Mouse (Mus musculus) embryonic fibroblast, embryonic 13.5 days (primary cell): Measurements from ENCODE around the gene Ehmt1. TPM values are rescaled to one million over a fixed set of nuclear protein-coding genes. Genes with fewer than 3 reads are reported as not detected.
"Not testable (repeated sequence)": the region's sequence is repeated elsewhere in the genome, so short reads cannot be mapped to it uniquely, and the experiment has no call there.

ENCODE experiments used
- H3K27ac ChIP-seq: 2 replicates; pipeline ENCODE4 v1.5.1; 2012; ENCODE audit warnings: low read length, control low read depth, inconsistent platforms; ENCODE audit not compliant: insufficient read depth
- H3K4me1 ChIP-seq: 2 replicates; pipeline ENCODE4 v1.6.1; 2011; ENCODE audit warnings: low read length; ENCODE audit not compliant: control insufficient read depth, insufficient read depth
- H3K4me3 ChIP-seq: 2 replicates; pipeline ENCODE4 v1.5.1; 2011; ENCODE audit warnings: mild to moderate bottlenecking, control low read depth, low read length; ENCODE audit not compliant: insufficient read depth
- CTCF ChIP-seq: IDR thresholded peaks from 2 replicates; pipeline ENCODE4 v1.5.1; 2011; ENCODE audit warnings: mild to moderate bottlenecking, control low read depth, low read length, moderate library complexity, borderline replicate concordance; ENCODE audit not compliant: insufficient read depth
- POLR2A ChIP-seq: IDR thresholded peaks from 2 replicates; pipeline ENCODE4 v1.6.1; 2011; ENCODE audit warnings: low read depth, mild to moderate bottlenecking, control low read depth, low read length, moderate library complexity
- polyA plus RNA-seq: library from polyadenylated mRNA; stranded (reverse); fragments of >200 nt; gene quantifications from 2 replicates; pipeline ENCODE4 v1.2.4, GENCODE M21; 2011; ENCODE audit warnings: low read depth; ENCODE audit not compliant: missing spikeins, insufficient read length

The Ehmt1 gene
- 58.6 and 65.5 TPM in 2 replicates for polyA plus RNA-seq

DNA sequence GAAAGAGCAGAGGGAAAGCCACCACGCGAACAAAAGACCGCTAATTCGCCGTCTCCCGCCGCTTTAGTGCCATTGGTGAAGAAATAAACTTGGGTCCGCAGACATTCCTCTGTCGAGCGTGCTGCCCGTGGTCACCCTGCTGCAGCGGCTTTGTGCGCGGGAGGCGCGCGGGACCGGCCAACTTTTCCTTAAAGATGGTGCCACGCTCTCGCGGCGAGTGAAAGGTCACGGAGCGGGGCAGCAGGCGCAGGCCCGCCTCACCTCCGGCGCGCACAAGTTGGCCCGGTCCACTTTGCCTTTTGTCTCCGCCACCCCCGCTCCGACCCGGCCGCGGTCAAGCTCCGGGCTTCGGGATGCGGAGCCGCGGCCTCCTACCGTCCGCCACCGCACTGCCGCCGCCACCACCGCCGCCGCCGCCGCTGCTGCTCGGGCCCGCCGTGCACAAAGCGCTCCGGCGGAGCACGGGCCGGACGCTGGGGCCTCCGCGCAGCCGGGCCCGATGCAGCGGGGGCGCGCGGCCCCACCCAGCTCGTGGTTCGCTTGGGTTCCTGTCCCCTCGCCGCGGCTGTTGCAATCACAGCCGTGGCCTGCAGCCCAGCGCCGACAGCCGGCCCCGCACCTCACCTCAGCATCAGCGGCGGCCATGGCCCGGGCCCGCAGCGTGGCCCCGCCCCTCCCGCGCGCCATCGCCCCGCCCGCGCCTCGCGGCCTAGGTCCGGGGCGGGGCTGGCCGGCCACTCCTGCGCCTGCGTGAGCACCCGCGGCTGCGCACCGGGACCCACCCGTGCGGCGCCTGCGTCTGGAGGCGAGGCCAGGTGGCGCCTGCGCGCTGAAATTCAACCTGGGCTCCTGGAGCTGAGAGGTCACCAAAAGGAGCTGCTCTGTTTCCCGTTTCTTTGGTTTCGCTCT, at the start of gene Ehmt1:
Gene Ehmt1 (minus strand): TSS at position 685 of the 909 bp plus-strand sequence.
- H3K27ac ChIP-seq: peak within 1 kb of the TSS; percentile 65
- H3K4me1 ChIP-seq: no peaks in the 10 kb centered on the region
- peak within 1 kb of the TSS; percentile 94 for H3K4me3 ChIP-seq
- TF ChIP-seq CTCF (no peak), POLR2A (peak; percentile 88)

DNA sequence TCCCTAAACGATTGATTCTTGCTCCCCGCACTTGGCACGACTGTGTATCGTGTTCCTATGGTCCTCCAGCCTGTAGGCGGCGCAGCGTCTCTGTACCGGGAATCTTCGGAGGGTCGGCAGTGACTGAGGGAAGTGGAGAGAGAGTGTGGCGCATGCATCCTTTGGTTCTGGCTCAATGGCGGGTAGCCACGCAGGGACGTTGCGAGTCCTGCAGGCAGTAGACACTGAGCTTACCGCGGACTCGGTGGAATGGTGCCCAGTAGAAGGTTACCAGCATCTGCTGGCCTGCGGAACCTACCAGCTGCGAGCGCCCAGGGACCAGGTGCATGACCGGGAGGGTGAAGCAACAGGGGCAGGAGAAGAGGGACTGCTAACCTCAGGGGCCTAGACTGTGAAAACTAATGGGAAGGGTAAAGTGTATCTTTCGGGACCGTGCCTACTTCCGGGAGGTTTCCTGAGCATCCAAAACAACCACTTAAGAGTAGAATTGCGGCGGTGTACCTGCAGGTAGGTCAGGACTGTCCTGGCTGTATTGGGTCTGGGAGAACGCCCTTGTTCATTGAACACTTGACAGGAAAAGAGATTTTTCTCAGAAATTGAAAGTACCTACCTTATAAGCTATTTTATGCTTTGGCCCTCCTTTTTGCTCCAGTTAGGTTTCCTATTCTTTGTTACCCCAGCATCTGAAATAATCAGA, 43.0 kb upstream of the Ehmt1 start, which contains the start of gene Dph7:
Gene Dph7 (plus strand): TSS at position 97 of the 697 bp plus-strand sequence.
- no peak within 1 kb of the TSS for H3K27ac ChIP-seq

DNA sequence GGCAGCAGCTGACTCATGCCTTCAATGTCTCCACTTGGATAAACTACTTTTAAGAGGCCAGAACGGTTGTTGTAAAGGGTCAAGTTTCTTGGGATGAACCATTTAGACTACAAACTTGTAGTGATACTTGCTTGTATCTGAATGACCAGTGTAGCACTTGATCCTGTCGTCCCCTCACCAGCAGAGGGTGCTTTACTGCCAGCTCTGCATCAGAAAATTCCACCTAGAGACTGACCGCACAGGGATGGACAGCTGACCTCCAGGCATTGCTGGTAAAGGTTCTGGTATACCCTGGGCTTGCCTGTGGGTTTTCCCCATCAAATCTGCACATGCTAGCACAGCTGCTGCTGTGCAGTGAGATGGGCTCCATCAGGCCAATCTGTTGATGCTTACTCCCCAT, 41.5 kb upstream of the Ehmt1 start:
- Histone ChIP-seq H3K4me1 (peaks cover 8% of the 10 kb centered on the region), H3K27ac (no peak overlapping the region), H3K4me3 (no peak overlapping the region)
- TF ChIP-seq CTCF: peak; percentile 65; the same call in 1 of the 2 replicates
- no peak for TF ChIP-seq POLR2A

More for the DNA sequence above, 43.0 kb upstream of the Ehmt1 start, which contains the start of gene Dph7:
- peak within 1 kb of the TSS; percentile 75 for H3K4me3 ChIP-seq
- H3K4me1 ChIP-seq: peaks cover 8% of the 10 kb centered on the region
- TF ChIP-seq CTCF (peak; percentile 94), POLR2A (peak; percentile 94)

DNA sequence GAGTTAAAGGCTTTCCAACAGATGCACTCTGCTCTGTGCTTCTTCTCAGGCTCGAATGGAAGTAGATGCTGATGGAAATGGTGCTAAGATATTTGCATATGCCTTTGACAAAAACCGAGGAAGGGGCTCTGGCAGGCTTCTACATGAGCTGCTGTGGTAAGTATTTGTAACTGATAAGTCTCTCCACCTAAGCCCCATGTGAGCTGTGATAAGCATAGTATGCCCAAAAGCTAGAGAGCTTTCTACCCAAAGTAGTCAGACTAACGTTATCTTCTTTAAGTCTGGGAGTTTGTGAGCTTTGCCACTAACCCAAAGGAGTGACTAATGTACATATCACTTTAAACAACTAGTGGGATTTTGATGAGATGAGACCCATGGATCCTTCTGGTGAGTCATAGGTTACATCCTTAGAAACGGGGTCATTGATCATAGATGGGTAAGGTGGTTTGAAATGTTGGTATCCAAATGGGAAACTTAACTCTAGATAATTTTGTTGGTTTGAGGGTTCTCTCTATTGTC, 33.2 kb upstream of the Ehmt1 start:
- Histone ChIP-seq H3K27ac (no peak overlapping the region), H3K4me1 (no peaks in the 10 kb centered on the region), H3K4me3 (no peak overlapping the region)
- TF ChIP-seq CTCF (no peak), POLR2A (no peak)

DNA sequence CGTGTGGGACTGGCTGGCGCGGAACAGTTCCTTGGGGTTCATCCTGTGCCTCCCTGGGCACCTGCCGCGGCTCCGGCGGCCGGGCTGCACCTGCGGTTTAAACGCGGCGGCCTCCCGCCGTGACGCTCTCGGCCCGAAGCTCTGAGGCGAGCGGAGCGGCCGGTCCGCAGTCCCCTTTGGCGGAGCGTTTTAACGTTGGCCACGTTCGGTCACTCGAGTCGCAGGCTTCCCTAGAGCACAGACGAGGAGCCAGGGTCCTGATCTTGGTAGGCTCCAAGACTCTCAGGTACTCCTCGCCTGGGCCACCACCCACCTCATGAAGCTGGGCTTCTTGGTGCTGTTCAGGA, 30.7 kb upstream of the Ehmt1 start:
- Histone ChIP-seq H3K4me3 (peak overlapping the region; percentile 85), H3K4me1 (no peaks in the 10 kb centered on the region), H3K27ac (no peak overlapping the region)
- TF ChIP-seq POLR2A: no peak
- TF ChIP-seq CTCF: no peak

DNA sequence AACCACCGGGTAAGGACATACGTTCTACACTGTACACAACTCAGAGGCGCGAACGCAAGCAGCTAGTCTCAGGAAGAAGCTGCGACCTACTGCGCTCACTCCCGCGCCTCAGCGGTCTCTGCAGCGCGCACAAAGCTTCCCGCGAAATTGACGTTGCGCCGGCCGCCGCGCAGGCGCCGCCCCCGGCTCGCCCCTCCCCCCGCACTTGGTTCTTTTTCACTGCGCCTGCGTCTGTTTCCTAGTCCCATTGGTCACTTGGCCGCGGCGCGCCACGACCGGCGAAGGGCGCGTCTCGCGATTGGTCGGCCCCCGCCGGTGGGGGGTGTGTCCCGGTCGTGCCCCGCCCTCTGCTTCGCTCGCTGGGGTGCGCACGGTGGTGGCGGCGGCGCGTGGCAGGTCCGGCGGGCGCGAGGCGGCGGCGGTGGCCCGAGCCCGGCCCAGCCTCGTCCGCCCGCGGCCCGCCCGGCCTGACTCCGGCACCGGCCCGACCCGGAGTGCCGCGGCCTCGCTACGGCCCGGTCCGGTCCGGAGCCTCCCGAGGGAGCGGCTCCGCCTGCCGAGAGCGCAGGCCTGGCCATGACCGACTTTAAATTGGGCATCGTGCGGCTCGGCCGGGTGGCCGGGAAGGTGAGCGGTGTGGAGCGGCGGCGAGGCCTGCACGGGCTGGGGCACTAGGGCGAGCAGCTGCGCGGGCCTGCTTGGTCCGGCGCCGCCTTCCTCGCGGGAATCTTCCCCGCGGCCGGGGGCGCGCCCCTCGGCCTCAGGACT, 30.2 kb upstream of the Ehmt1 start, which contains the start of gene Zmynd19:
Gene Zmynd19 (plus strand): TSS at position 372 of the 768 bp plus-strand sequence.
- Histone ChIP-seq H3K4me1 (no peaks in the 10 kb centered on the region), H3K4me3 (peak within 1 kb of the TSS; percentile 85), H3K27ac (no peak within 1 kb of the TSS)
- TF ChIP-seq CTCF (no peak), POLR2A (peak; percentile 63)

DNA sequence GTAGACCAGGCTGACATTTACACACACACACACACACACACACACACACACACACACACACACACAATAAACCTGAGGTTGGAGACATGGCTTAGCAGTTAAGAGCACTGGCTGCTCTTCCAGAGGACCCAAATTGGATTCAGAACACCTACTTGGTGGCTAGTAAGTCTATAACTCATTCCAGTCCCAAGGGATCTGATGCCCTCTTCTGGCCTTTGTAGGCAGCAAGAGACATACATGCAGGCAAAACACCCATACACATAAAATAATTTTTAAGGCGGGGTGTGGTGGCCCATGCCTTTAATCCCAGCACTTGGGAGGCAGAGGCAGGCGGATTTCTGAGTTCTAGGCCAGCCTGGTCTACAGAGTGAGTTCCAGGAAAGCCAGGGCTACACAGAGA, 24.9 kb upstream of the Ehmt1 start:
- not testable (repeated sequence) for H3K4me3 ChIP-seq, H3K4me1 ChIP-seq, H3K27ac ChIP-seq

DNA sequence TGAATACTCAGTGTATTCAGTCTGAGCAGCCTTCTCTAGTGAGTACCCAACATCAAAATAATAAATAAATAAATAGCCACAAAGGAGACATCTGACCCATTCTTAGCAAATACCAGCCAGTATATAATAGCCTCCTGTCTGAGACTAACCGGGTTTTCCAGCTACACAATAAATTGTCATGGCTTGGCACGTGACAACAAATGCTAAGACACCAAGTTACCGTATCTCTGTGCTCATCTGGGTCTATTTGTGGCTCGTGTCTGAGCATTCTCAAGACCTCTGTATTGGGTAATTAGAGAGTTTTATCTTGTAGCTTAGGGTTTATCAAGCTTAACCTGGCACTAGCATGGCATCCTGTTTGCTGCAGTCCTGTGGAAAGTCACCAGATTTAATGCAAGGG, 22.7 kb upstream of the Ehmt1 start:
- no peak overlapping the region for H3K27ac ChIP-seq
- no peak overlapping the region for H3K4me3 ChIP-seq
- TF ChIP-seq CTCF: no peak
- no peak for TF ChIP-seq POLR2A
- H3K4me1 ChIP-seq: no peaks in the 10 kb centered on the region
